ENCODE assay signal across 8 mouse cellular contexts in genomic region chr10:81559163-81559626, GRCm38 (mm10). TPM values are rescaled to one million over a fixed set of nuclear protein-coding genes. Genes with fewer than 3 reads are reported as not detected.
A peak's percentile ranks its signal among the peaks of the same experiment; 100 is the strongest.
DNase-seq lines count a peak whose midpoint lies in the region; ATAC-seq and TF ChIP-seq lines count a peak whose summit lies in the region.

Gene Aes (plus strand): TSS chr10:81559488.

- no peaks in the 10 kb centered on the region for H3K9me3 ChIP-seq in embryonic facial prominence, embryonic 13.5 days
- no peaks in the 10 kb centered on the region for H3K9me3 ChIP-seq in midbrain, postnatal 0 days (ENCODE audit: low read length)
- no peaks in the 10 kb centered on the region for H3K9me3 ChIP-seq in stomach, embryonic 15.5 days

- H3K9ac ChIP-seq in embryonic facial prominence, embryonic 13.5 days = peak within 1 kb of the TSS; percentile 97
- H3K9ac ChIP-seq in midbrain, postnatal 0 days (replicated peaks; ENCODE audit: low read length, poor library complexity, severe bottlenecking) = peak within 1 kb of the TSS; percentile 94
- peak within 1 kb of the TSS; percentile 96 for H3K9ac ChIP-seq in stomach, embryonic 15.5 days

- no peaks in the 10 kb centered on the region for H3K27me3 ChIP-seq in embryonic facial prominence, embryonic 13.5 days
- H3K27me3 ChIP-seq in kidney, adult 2 months (replicated peaks; ENCODE audit: control insufficient read depth, insufficient read depth, low read length) = no peaks in the 10 kb centered on the region
- H3K27me3 ChIP-seq in midbrain, postnatal 0 days (ENCODE audit: insufficient read depth, low read length) = no peaks in the 10 kb centered on the region
- no peaks in the 10 kb centered on the region for H3K27me3 ChIP-seq in stomach, embryonic 15.5 days (replicated peaks)

- TF ChIP-seq CTCF in kidney, adult 2 months (conservative IDR thresholded peaks at IDR 0.05; ENCODE audit: insufficient read depth, insufficient read length, low read depth, low read length) = no peak
- TF ChIP-seq CTCF in midbrain, postnatal 0 days (IDR thresholded peaks at IDR 0.05) = no peak

- peaks cover 40% of the 10 kb centered on the region for H3K4me1 ChIP-seq in embryonic facial prominence, embryonic 13.5 days
- peaks cover 19% of the 10 kb centered on the region for H3K4me1 ChIP-seq in kidney, adult 2 months (ENCODE audit: control insufficient read depth, insufficient read depth, low read length)
- peaks cover 6% of the 10 kb centered on the region; the same call in 1 of the 2 replicates for H3K4me1 ChIP-seq in midbrain, postnatal 0 days (ENCODE audit: insufficient read depth, low read length)
- H3K4me1 ChIP-seq in stomach, embryonic 15.5 days = peaks cover 31% of the 10 kb centered on the region

- DNase-seq in urinary bladder, adult 18-20 months (ENCODE audit: low spot score in 2 of 2) = peak; percentile 74 to 79
- DNase-seq in urinary bladder, postnatal 10 days (ENCODE audit: low spot score) = no peak
- DNase-seq in heart, adult 8-10 months (ENCODE audit: low spot score) = peak; percentile 75
- DNase-seq in kidney, adult 2 months = peak; percentile 90
- peak; percentile 79 for DNase-seq in liver
- peak; percentile 55 for DNase-seq in midbrain, postnatal 0 days (ENCODE audit: low spot score)

- peak; percentile 29; the same call in 1 of the 2 replicates for ATAC-seq in embryonic facial prominence, embryonic 13.5 days (ENCODE audit: insufficient number of reproducible peaks, insufficient read depth, low FRiP score, low TSS enrichment, low read depth)
- ATAC-seq in midbrain, postnatal 0 days (ENCODE audit: low FRiP score) = peak; percentile 52
- peak; percentile 81 for ATAC-seq in stomach, embryonic 15.5 days (ENCODE audit: insufficient read depth, low FRiP score, low read depth)

- H3K4me2 ChIP-seq in embryonic facial prominence, embryonic 13.5 days = peak within 1 kb of the TSS; percentile 92
- peak within 1 kb of the TSS; percentile 95 for H3K4me2 ChIP-seq in midbrain, postnatal 0 days (ENCODE audit: low read depth, low read length, poor library complexity, severe bottlenecking)
- peak within 1 kb of the TSS; percentile 77 for H3K4me2 ChIP-seq in stomach, embryonic 15.5 days

- H3K36me3 ChIP-seq in embryonic facial prominence, embryonic 13.5 days = peaks cover 18% of the 10 kb centered on the region
- no peaks in the 10 kb centered on the region for H3K36me3 ChIP-seq in kidney, adult 2 months (ENCODE audit: control insufficient read depth, insufficient read depth, low read length)
- peaks cover under 1% of the 10 kb centered on the region; the same call in 1 of the 2 replicates for H3K36me3 ChIP-seq in midbrain, postnatal 0 days (ENCODE audit: insufficient read depth, low read length)
- H3K36me3 ChIP-seq in stomach, embryonic 15.5 days = 0 out of 2 replicates have a peak, but pooled peaks cover 3% of the 10 kb centered on the region

- H3K27ac ChIP-seq in embryonic facial prominence, embryonic 13.5 days = peak within 1 kb of the TSS; percentile 93
- peak within 1 kb of the TSS; percentile 100 for H3K27ac ChIP-seq in kidney, adult 2 months (ENCODE audit: insufficient read depth, low read depth, low read length)
- peak within 1 kb of the TSS; percentile 83 for H3K27ac ChIP-seq in midbrain, postnatal 0 days (ENCODE audit: low read depth, low read length)
- H3K27ac ChIP-seq in stomach, embryonic 15.5 days = peak within 1 kb of the TSS; percentile 93

- 1% methylated on average over 37 of the region's 53 CpGs for WGBS in embryonic facial prominence, embryonic 13.5 days
- WGBS in kidney, adult 2 months = 1% methylated on average over 44 of the region's 53 CpGs
- WGBS in midbrain, postnatal 0 days = 0% methylated on average over 17 of the region's 53 CpGs
- 1% methylated on average over 44 of the region's 53 CpGs for WGBS in stomach, embryonic 15.5 days

- H3K4me3 ChIP-seq in embryonic facial prominence, embryonic 13.5 days = peak within 1 kb of the TSS; percentile 92
- H3K4me3 ChIP-seq in kidney, adult 2 months (ENCODE audit: insufficient read depth, low read depth, low read length) = peak within 1 kb of the TSS; percentile 100
- peak within 1 kb of the TSS; percentile 75 for H3K4me3 ChIP-seq in midbrain, postnatal 0 days (ENCODE audit: low read depth, low read length)
- peak within 1 kb of the TSS; percentile 87 for H3K4me3 ChIP-seq in stomach, embryonic 15.5 days (replicated peaks)

- TF ChIP-seq POLR2A in kidney, adult 2 months (IDR thresholded peaks at IDR 0.05; ENCODE audit: low read depth, low read length) = no peak

RNA-seq across cellular contexts. Expression of gene Aes, which starts in this region (rescaled TPM):
- 464 and 465 TPM in 2 replicates for polyA plus RNA-seq in embryonic facial prominence, embryonic 13.5 days (2015; fragmentation: Nextera tagmentation; extraction: Ambion mirVana)
- total RNA-seq in heart, adult 8-10 months (2022) = 1,000 to 10,000 TPM; 1,133 to 1,192 (median 1,173) TPM
- 2,250 and 2,535 TPM in 2 replicates for polyA plus RNA-seq in kidney, adult 2 months (2012; rRNA removed)
- total RNA-seq in midbrain, postnatal 0 days (2014; rRNA removed) = 539 and 662 TPM in 2 replicates
- polyA plus RNA-seq in midbrain, postnatal 0 days (2015; fragmentation: Nextera tagmentation; extraction: Ambion mirVana) = 805 and 854 TPM in 2 replicates
- 692 and 697 TPM in 2 replicates for polyA plus RNA-seq in stomach, embryonic 15.5 days (2015; fragmentation: Nextera tagmentation; extraction: Ambion mirVana)

Comparison
In these comparisons a context has a peak if more than half of its experiments do, and no peak if none do; other contexts are left out.
1. ATAC-seq: peak in every context shown above with its lines; median percentile 81 in stomach, embryonic 15.5 days; 52 in midbrain, postnatal 0 days; 29 in embryonic facial prominence, embryonic 13.5 days.